Mouse (Mus musculus): ENCODE data around the gene Actl10.

DNA sequence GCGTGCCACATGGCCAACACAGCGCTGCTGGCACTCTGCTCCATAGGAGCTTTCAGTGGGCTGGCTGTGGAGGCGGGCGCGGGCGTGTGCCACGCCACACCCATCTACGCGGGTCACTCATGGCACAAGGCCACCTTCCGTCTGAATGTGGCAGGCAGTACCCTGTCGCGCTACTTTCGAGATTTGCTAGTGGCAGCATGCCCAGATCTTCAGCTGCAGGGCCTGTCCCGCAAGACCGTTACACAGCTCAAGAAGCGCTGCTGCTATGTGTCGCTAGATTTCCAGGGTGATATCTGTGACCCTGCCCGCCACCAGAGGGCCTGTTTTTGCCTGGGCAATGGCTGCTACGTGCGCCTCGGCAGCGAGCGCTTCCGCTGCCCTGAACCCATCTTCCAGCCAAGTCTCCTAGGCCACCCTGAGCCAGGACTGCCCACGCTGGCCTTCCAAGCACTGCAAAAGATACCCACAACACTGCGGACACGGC, 890 bp downstream of the Actl10 start:
- TF ChIP-seq POLR2A (IDR thresholded peaks at IDR 0.05; ENCODE audit: control insufficient read depth, extremely low read depth, insufficient read depth, low read length, poor library complexity) (peak; percentile 49; the same call in 1 of the 2 replicates), CTCF (IDR thresholded peaks at IDR 0.05; ENCODE audit: borderline replicate concordance, control insufficient read depth, extremely low read depth, insufficient read depth, low read length, poor library complexity) (peak; percentile 83)
